Mouse (Mus musculus) hindbrain, embryonic 10.5 days (tissue): ENCODE measurements around the gene Nlrc5. TPM values are rescaled to one million over a fixed set of nuclear protein-coding genes. Genes with fewer than 3 reads are reported as not detected.

Experiments
- DNase-seq: peaks from one replicate; pipeline ENCODE4 v3.0.0-alpha.2; 2017; ENCODE audit warnings: low spot score
- H3K27ac ChIP-seq: fragments of 300-500 bp; sonication (generic); 2 replicates; pipeline ENCODE4 v1.5.1; 2016; ENCODE audit warnings: mild to moderate bottlenecking, moderate library complexity
- H3K27me3 ChIP-seq: fragments of 300-500 bp; sonication (generic); 2 replicates; pipeline ENCODE4 v1.6.1; 2016; ENCODE audit warnings: mild to moderate bottlenecking; ENCODE audit not compliant: poor library complexity, insufficient read depth, severe bottlenecking
- H3K36me3 ChIP-seq: fragments of 300-500 bp; sonication (generic); 2 replicates; pipeline ENCODE4 v1.6.1; 2016; ENCODE audit warnings: mild to moderate bottlenecking, moderate library complexity
- H3K4me1 ChIP-seq: fragments of 300-500 bp; sonication (generic); replicated peaks from 2 replicates; pipeline ENCODE4 v1.6.1; 2016; ENCODE audit warnings: mild to moderate bottlenecking
- H3K4me3 ChIP-seq: fragments of 300-500 bp; sonication (generic); 2 replicates; pipeline ENCODE4 v1.5.1; 2016; ENCODE audit warnings: mild to moderate bottlenecking, moderate library complexity
- H3K9me3 ChIP-seq: fragments of 300-500 bp; sonication (generic); 2 replicates; pipeline ENCODE4 v1.6.1; 2016; ENCODE audit warnings: mild to moderate bottlenecking, moderate library complexity
- WGBS: fragments of 180-500 bp; shearing (Covaris S2); methylation state at CpG from one replicate; pipeline ENCODE4 v1.1.7; 2016; 5-methylcytosine and 5-hydroxymethylcytosine counted together
- polyA plus RNA-seq: library from polyadenylated mRNA; unstranded; fragments of >200 nt; fragmentation: Nextera tagmentation; extraction: Ambion mirVana; gene quantifications from 2 replicates; pipeline ENCODE4 v1.2.1, GENCODE M21; 2016

The Nlrc5 gene
- 0.20 TPM in 1 of 2 replicates, not detected in the other for polyA plus RNA-seq

- H3K36me3 ChIP-seq: no peaks in the 10 kb centered on the region
- peaks cover 9% of the 10 kb centered on the region for H3K4me1 ChIP-seq
- DNase-seq: peak; percentile 47
- H3K9me3 ChIP-seq: no peaks in the 10 kb centered on the region
- 2% methylated on average over 29 of the region's 29 CpGs for WGBS
- H3K4me3 ChIP-seq: peak within 1 kb of the TSS; percentile 59
- H3K27me3 ChIP-seq: peaks cover 39% of the 10 kb centered on the region
- H3K27ac ChIP-seq: peak within 1 kb of the TSS; percentile 13; the same call in 1 of the 2 replicates
Measured at GRCm38 (mm10) chr8:94433981-94434466, at the start of gene Nlrc5. Gene Nlrc5 (plus strand): TSS chr8:94434356.

- Histone ChIP-seq H3K4me1 (peaks cover 18% of the 10 kb centered on the region), H3K4me3 (peak overlapping the region; percentile 82), H3K36me3 (peaks cover 16% of the 10 kb centered on the region), H3K27ac (peak overlapping the region; percentile 96), H3K27me3 (no peaks in the 10 kb centered on the region), H3K9me3 (no peaks in the 10 kb centered on the region)
- WGBS: 27% methylated on average over 20 of the region's 20 CpGs
- DNase-seq: no peak
Measured at GRCm38 (mm10) chr8:94385506-94386213, 48.5 kb upstream of the Nlrc5 start.

GRCm38 (mm10) chr8:94386214-94387026 lies 47.7 kb upstream of the Nlrc5 start, which contains the start of gene Herpud1:
Gene Herpud1 (plus strand): TSS chr8:94386438.
- under 1% methylated on average over 65 of the region's 65 CpGs for WGBS

GRCm38 (mm10) chr8:94387027-94387684 lies 47.0 kb upstream of the Nlrc5 start:
- H3K4me1 ChIP-seq: peaks cover 18% of the 10 kb centered on the region
- H3K36me3 ChIP-seq: peaks cover 31% of the 10 kb centered on the region
- H3K27ac ChIP-seq: peak overlapping the region; percentile 96
- H3K27me3 ChIP-seq: no peaks in the 10 kb centered on the region
- peak; percentile 80 for DNase-seq
- peak overlapping the region; percentile 82 for H3K4me3 ChIP-seq
- 0% methylated on average over 25 of the region's 25 CpGs for WGBS
- no peaks in the 10 kb centered on the region for H3K9me3 ChIP-seq

More at GRCm38 (mm10) chr8:94386214-94387026, 47.7 kb upstream of the Nlrc5 start, which contains the start of gene Herpud1:
- Histone ChIP-seq H3K9me3 (no peaks in the 10 kb centered on the region), H3K27ac (peak within 1 kb of the TSS; percentile 96), H3K4me3 (peak within 1 kb of the TSS; percentile 82), H3K27me3 (no peaks in the 10 kb centered on the region), H3K36me3 (peaks cover 23% of the 10 kb centered on the region), H3K4me1 (peaks cover 18% of the 10 kb centered on the region)
- DNase-seq: peak; percentile 97

- H3K36me3 ChIP-seq: peaks cover 37% of the 10 kb centered on the region
- H3K9me3 ChIP-seq: no peaks in the 10 kb centered on the region
- H3K4me1 ChIP-seq: peaks cover 18% of the 10 kb centered on the region
- no peak for DNase-seq
- no peaks in the 10 kb centered on the region for H3K27me3 ChIP-seq
- WGBS: 41% methylated on average over 6 of the region's 6 CpGs
- peak overlapping the region; percentile 96 for H3K27ac ChIP-seq
- peak overlapping the region; percentile 82 for H3K4me3 ChIP-seq
Measured at GRCm38 (mm10) chr8:94387785-94388184, 46.4 kb upstream of the Nlrc5 start.

GRCm38 (mm10) chr8:94389531-94389930 lies 44.6 kb upstream of the Nlrc5 start:
- Histone ChIP-seq H3K4me1 (peaks cover 18% of the 10 kb centered on the region), H3K9me3 (no peaks in the 10 kb centered on the region), H3K36me3 (peaks cover 54% of the 10 kb centered on the region), H3K27me3 (no peaks in the 10 kb centered on the region), H3K27ac (no peak overlapping the region), H3K4me3 (no peak overlapping the region)
- DNase-seq: no peak
- 93% methylated on average over 6 of the region's 6 CpGs for WGBS

GRCm38 (mm10) chr8:94390429-94390828 lies 43.7 kb upstream of the Nlrc5 start:
- Histone ChIP-seq H3K27ac (no peak overlapping the region), H3K9me3 (no peaks in the 10 kb centered on the region), H3K4me3 (no peak overlapping the region), H3K4me1 (peaks cover 18% of the 10 kb centered on the region), H3K27me3 (no peaks in the 10 kb centered on the region), H3K36me3 (peaks cover 63% of the 10 kb centered on the region)
- no peak for DNase-seq
- 95% methylated on average over 6 of the region's 6 CpGs for whole genome bisulfite sequencing

- Histone ChIP-seq H3K9me3 (no peaks in the 10 kb centered on the region), H3K27me3 (no peaks in the 10 kb centered on the region), H3K27ac (no peak overlapping the region), H3K4me3 (no peak overlapping the region), H3K4me1 (peaks cover 13% of the 10 kb centered on the region), H3K36me3 (peaks cover 68% of the 10 kb centered on the region)
- WGBS: 94% methylated on average over 8 of the region's 8 CpGs
- DNase-seq: no peak
Measured at GRCm38 (mm10) chr8:94390910-94391309, 43.2 kb upstream of the Nlrc5 start.

- 85% methylated on average over 12 of the region's 12 CpGs for WGBS
- peaks cover 73% of the 10 kb centered on the region for H3K36me3 ChIP-seq
Measured at GRCm38 (mm10) chr8:94392147-94392546, 42.0 kb upstream of the Nlrc5 start.

GRCm38 (mm10) chr8:94392648-94393047 lies 41.5 kb upstream of the Nlrc5 start:
- H3K4me1 ChIP-seq: peaks cover 8% of the 10 kb centered on the region
- H3K9me3 ChIP-seq: no peaks in the 10 kb centered on the region
- H3K27me3 ChIP-seq: no peaks in the 10 kb centered on the region
- peaks cover 73% of the 10 kb centered on the region for H3K36me3 ChIP-seq
- H3K27ac ChIP-seq: no peak overlapping the region
- no peak for DNase-seq
- no peak overlapping the region for H3K4me3 ChIP-seq
- WGBS: 94% methylated on average over 6 of the region's 6 CpGs

More at GRCm38 (mm10) chr8:94392147-94392546, 42.0 kb upstream of the Nlrc5 start:
- H3K27me3 ChIP-seq: no peaks in the 10 kb centered on the region
- no peaks in the 10 kb centered on the region for H3K9me3 ChIP-seq
- no peak overlapping the region for H3K27ac ChIP-seq
- peak; percentile 16 for DNase-seq
- no peak overlapping the region for H3K4me3 ChIP-seq
- peaks cover 10% of the 10 kb centered on the region for H3K4me1 ChIP-seq

- Histone ChIP-seq H3K36me3 (peaks cover 54% of the 10 kb centered on the region), H3K4me3 (no peak overlapping the region), H3K9me3 (no peaks in the 10 kb centered on the region), H3K4me1 (no peaks in the 10 kb centered on the region), H3K27me3 (no peaks in the 10 kb centered on the region), H3K27ac (no peak overlapping the region)
- no peak for DNase-seq
- WGBS: 87% methylated on average over 6 of the region's 6 CpGs
Measured at GRCm38 (mm10) chr8:94395851-94396540, 38.2 kb upstream of the Nlrc5 start.
